Mouse (Mus musculus): Measurements from ENCODE around the gene Itgb1bp2. TPM values are rescaled to one million over a fixed set of nuclear protein-coding genes. Genes with fewer than 3 reads are reported as not detected.

Itgb1bp2 gene
- 0.66 and 0.98 TPM in 2 replicates for polyA plus RNA-seq (2015; fragmentation: Nextera tagmentation; extraction: Ambion mirVana)

DNA sequence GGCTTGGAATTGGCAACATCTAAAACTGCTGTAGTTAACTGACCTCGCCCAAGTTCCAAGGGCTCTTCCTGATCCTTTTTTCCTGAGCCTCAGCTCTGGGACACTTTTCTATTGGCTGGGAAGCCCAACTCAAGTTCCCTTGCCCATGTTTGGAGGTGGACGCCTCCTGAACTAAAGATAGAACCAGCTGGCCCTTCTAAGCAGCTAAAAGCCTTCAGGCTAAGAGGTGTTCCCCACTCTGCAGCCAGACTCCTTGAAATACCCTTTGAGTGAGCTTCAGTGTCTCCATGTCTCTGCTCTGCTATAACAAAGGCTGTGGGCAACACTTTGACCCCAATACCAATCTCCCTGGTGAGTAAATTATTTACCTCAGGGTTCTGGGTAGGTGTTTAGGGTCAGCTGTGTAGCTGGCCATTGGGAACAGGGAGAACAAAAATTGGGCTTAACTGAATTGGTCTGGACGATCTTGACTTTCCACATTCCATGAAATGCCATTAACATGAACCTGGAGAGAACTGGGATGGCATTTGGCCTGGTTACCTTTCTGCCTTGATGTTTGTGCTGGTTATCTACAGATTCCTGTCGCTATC lies at the start of gene Itgb1bp2:
Gene Itgb1bp2, plus strand, starts transcription at position 203 of the 590 bp plus-strand sequence.

DNA sequence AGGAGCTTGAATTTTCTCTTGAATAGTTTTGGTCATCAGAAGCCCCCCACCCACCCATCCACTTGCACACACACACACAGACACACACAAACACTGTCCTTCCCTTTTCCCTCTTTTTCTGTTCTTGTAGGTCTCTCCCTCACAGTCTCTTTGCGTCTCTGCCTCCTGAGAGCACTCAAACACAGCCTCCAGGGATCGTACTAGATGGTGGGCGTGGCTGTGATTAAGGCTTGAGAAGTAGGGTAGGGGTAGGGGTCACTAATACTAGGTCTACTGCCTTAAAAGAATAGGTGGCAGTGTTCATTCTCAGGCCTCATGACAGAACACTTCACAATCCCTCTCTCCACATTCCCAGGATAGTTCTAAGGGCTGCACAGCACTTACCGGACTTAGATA lies 28.2 kb upstream of the Itgb1bp2 start, which contains the start of gene Zmym3:
Gene Zmym3, minus strand, starts transcription at position 150 of the 396 bp plus-strand sequence.

GRCm38 (mm10) chrX:101429142-101429949 lies 19.5 kb upstream of the Itgb1bp2 start, which contains the start of gene Nono:
TSS of gene Nono (plus strand) at chrX:101429318.

Other genes with a start within 250 kb of the Itgb1bp2 start
- 32.5 and 35.6 TPM in 2 replicates for gene Snx12, start 226.5 kb upstream of the Itgb1bp2 start, polyA plus RNA-seq (2015; fragmentation: Nextera tagmentation; extraction: Ambion mirVana)
- 0.90 and 1.0 TPM in 2 replicates for gene Foxo4, start 194.6 kb upstream of the Itgb1bp2 start, polyA plus RNA-seq (2015; fragmentation: Nextera tagmentation; extraction: Ambion mirVana)
- 0.22 TPM in 1 of 2 replicates, not detected in the other for gene Gm614, start 185.1 kb upstream of the Itgb1bp2 start, polyA plus RNA-seq (2015; fragmentation: Nextera tagmentation; extraction: Ambion mirVana)
- gene Il2rg, start 180.8 kb upstream of the Itgb1bp2 start, polyA plus RNA-seq (2015; fragmentation: Nextera tagmentation; extraction: Ambion mirVana) = 4.8 and 5.2 TPM in 2 replicates
- not detected in 2 replicates for gene Gm20489, start 180.1 kb upstream of the Itgb1bp2 start, polyA plus RNA-seq (2015; fragmentation: Nextera tagmentation; extraction: Ambion mirVana)
- gene Med12, start 175.1 kb upstream of the Itgb1bp2 start, polyA plus RNA-seq (2015; fragmentation: Nextera tagmentation; extraction: Ambion mirVana) = 18.4 and 21.6 TPM in 2 replicates
- 68.2 and 87.9 TPM in 2 replicates for gene Nlgn3, start 149.9 kb upstream of the Itgb1bp2 start, polyA plus RNA-seq (2015; fragmentation: Nextera tagmentation; extraction: Ambion mirVana)
- gene Gjb1, start 72.7 kb upstream of the Itgb1bp2 start, polyA plus RNA-seq (2015; fragmentation: Nextera tagmentation; extraction: Ambion mirVana) = 4.9 and 5.6 TPM in 2 replicates
- 82.7 and 94.5 TPM in 2 replicates for gene Zmym3, start 28.2 kb upstream of the Itgb1bp2 start, polyA plus RNA-seq (2015; fragmentation: Nextera tagmentation; extraction: Ambion mirVana)
- 137 and 153 TPM in 2 replicates for gene Nono, start 19.8 kb upstream of the Itgb1bp2 start, polyA plus RNA-seq (2015; fragmentation: Nextera tagmentation; extraction: Ambion mirVana)
- gene Taf1, start 83.6 kb downstream of the Itgb1bp2 start, polyA plus RNA-seq (2015; fragmentation: Nextera tagmentation; extraction: Ambion mirVana) = 11.5 and 11.6 TPM in 2 replicates
- gene Ogt, start 191.0 kb downstream of the Itgb1bp2 start, polyA plus RNA-seq (2015; fragmentation: Nextera tagmentation; extraction: Ambion mirVana) = 85.8 and 109 TPM in 2 replicates